Mouse (Mus musculus) right cerebral cortex, postnatal 36 days (tissue): ENCODE data around the gene Zcwpw1.
"Not testable (repeated sequence)": the region's sequence is repeated elsewhere in the genome, so short reads cannot be mapped to it uniquely, and the experiment has no call there.

ENCODE experiments used
- DNase-seq, 2 experiments: peaks; one replicate each; pipeline ENCODE4 v3.0.0; 2022; ENCODE audit warnings: low spot score in 2 of 2, mixed read lengths in 1 of 2

Zcwpw1 gene

GRCm38 (mm10) chr5:137787151-137787928, at the start of gene Zcwpw1, which contains the start of gene Mepce:
TSS of gene Zcwpw1 (plus strand) at chr5:137787798.
TSS of gene Mepce (minus strand) at chr5:137787655.
- DNase-seq, result peak; percentile 90 to 92

- no peak for DNase-seq
Measured at GRCm38 (mm10) chr5:137738516-137738915, 49.1 kb upstream of the Zcwpw1 start.

GRCm38 (mm10) chr5:137739471-137739870, 48.1 kb upstream of the Zcwpw1 start:
- DNase-seq, result no peak

- no peak for DNase-seq
Measured at GRCm38 (mm10) chr5:137740506-137740905, 47.1 kb upstream of the Zcwpw1 start.

GRCm38 (mm10) chr5:137741023-137741931, 46.3 kb upstream of the Zcwpw1 start, which contains the start of gene Nyap1:
TSS of gene Nyap1 (minus strand) at chr5:137741607.
- DNase-seq, result peak; percentile 65 to 66

GRCm38 (mm10) chr5:137742048-137742447, 45.5 kb upstream of the Zcwpw1 start:
- DNase-seq, result no peak

- no peak for DNase-seq
Measured at GRCm38 (mm10) chr5:137742836-137743235, 44.8 kb upstream of the Zcwpw1 start.

GRCm38 (mm10) chr5:137744197-137744596, 43.4 kb upstream of the Zcwpw1 start:
- no peak for DNase-seq

GRCm38 (mm10) chr5:137745214-137746171, 42.1 kb upstream of the Zcwpw1 start, which contains the start of gene Tsc22d4:
TSS of gene Tsc22d4 (plus strand) at chr5:137745730.
- DNase-seq, result peak; percentile 83 to 89

- no peak for DNase-seq
Measured at GRCm38 (mm10) chr5:137746282-137746850, 41.2 kb upstream of the Zcwpw1 start.

- no peak for DNase-seq
Measured at GRCm38 (mm10) chr5:137746851-137747325, 40.7 kb upstream of the Zcwpw1 start.

- no peak for DNase-seq
Measured at GRCm38 (mm10) chr5:137747326-137747961, 40.2 kb upstream of the Zcwpw1 start.

GRCm38 (mm10) chr5:137748130-137748770, 39.3 kb upstream of the Zcwpw1 start:
- no peak for DNase-seq

- no peak for DNase-seq
Measured at GRCm38 (mm10) chr5:137749196-137749836, 38.3 kb upstream of the Zcwpw1 start.

GRCm38 (mm10) chr5:137750212-137750611, 37.4 kb upstream of the Zcwpw1 start:
- not testable (repeated sequence) for DNase-seq

GRCm38 (mm10) chr5:137751221-137751887, 36.2 kb upstream of the Zcwpw1 start:
- no peak for DNase-seq

GRCm38 (mm10) chr5:137751988-137752387, 35.6 kb upstream of the Zcwpw1 start:
- DNase-seq, result no peak

- no peak for DNase-seq
Measured at GRCm38 (mm10) chr5:137753111-137753832, 34.3 kb upstream of the Zcwpw1 start.
